Mouse (Mus musculus) gastrocnemius, postnatal 36 days (tissue): ENCODE measurements around the gene Psg16. TPM values are rescaled to one million over a fixed set of nuclear protein-coding genes. Genes with fewer than 3 reads are reported as not detected.
"Not testable (repeated sequence)": the region's sequence is repeated elsewhere in the genome, so short reads cannot be mapped to it uniquely, and the experiment has no call there.

Experiments used
- DNase-seq, 2 experiments: peaks; one replicate each; pipeline ENCODE4 v3.0.0; 2022
- intact Hi-C: fragments of 180-260 bp; cut with DNase I; formaldehyde crosslinking; loops from one replicate; pipeline ENCODE4 v1.15.1; 2025
- total RNA-seq, 2 experiments: library from RNA; stranded (reverse); gene quantifications; 2 replicates each; pipeline ENCODE4 v1.2.3; 2021

Psg16 gene
- total RNA-seq, 2 experiments from 2014 or later = 0.07 to 0.13 TPM

- intact Hi-C loops = no loop called here
- DNase-seq = no peak
Observed at GRCm38 (mm10) chr7:17078076-17078654, 4.3 kb downstream of the Psg16 start.

- DNase-seq = no peak
- intact Hi-C loops = no loop called here
Observed at GRCm38 (mm10) chr7:17082766-17083165, 8.9 kb downstream of the Psg16 start.

GRCm38 (mm10) chr7:17087731-17088130 is 13.9 kb downstream of the Psg16 start:
- intact Hi-C loops = no loop called here
- DNase-seq = no peak

- DNase-seq = no peak
- intact Hi-C loops = no loop called here
Observed at GRCm38 (mm10) chr7:17090058-17090585, 16.3 kb downstream of the Psg16 start.

GRCm38 (mm10) chr7:17091280-17091679 is 17.4 kb downstream of the Psg16 start:
- no peak for DNase-seq
- intact Hi-C loops = no loop called here

GRCm38 (mm10) chr7:17101631-17102030 is 27.8 kb downstream of the Psg16 start:
- intact Hi-C loops, DNase-seq: not testable (repeated sequence)

GRCm38 (mm10) chr7:17135307-17135706 is 61.5 kb downstream of the Psg16 start:
- intact Hi-C loops = no loop called here
- DNase-seq = no peak

GRCm38 (mm10) chr7:17149931-17150330 is 76.1 kb downstream of the Psg16 start, which contains the start of gene Ceacam3:
Ceacam3 (plus strand) TSS chr7:17150282.
- intact Hi-C loops = no loop called here
- DNase-seq = no peak

GRCm38 (mm10) chr7:17155634-17156033 is 81.8 kb downstream of the Psg16 start:
- intact Hi-C loops = no loop called here
- no peak for DNase-seq

- intact Hi-C loops = no loop called here
- DNase-seq = no peak
Observed at GRCm38 (mm10) chr7:17156885-17157677, 83.2 kb downstream of the Psg16 start.

GRCm38 (mm10) chr7:17159011-17159410 is 85.2 kb downstream of the Psg16 start:
- no peak for DNase-seq
- intact Hi-C loops = no loop called here

- intact Hi-C loops = no loop called here
- DNase-seq = no peak
Observed at GRCm38 (mm10) chr7:17171827-17172226, 98.0 kb downstream of the Psg16 start.

Other genes starting within 250 kb of the Psg16 start
- 1 to 10 TPM; 5.1 to 6.5 TPM for gene Prkd2, start 231.1 kb upstream of the Psg16 start, total RNA-seq
- 1 to 10 TPM; 2.0 TPM for gene Dact3, start 198.7 kb upstream of the Psg16 start, total RNA-seq
- gene Gng8, start 182.3 kb upstream of the Psg16 start, total RNA-seq = under 1 TPM in 1 of 2 experiments, not detected in 1; 0.54 TPM
- 1 to 10 TPM; 1.1 to 1.2 TPM for gene Ptgir, start 167.6 kb upstream of the Psg16 start, total RNA-seq
- 100 to 1,000 TPM; 297 to 327 TPM for gene Calm3, start 149.9 kb upstream of the Psg16 start, total RNA-seq
- 1 to 10 TPM; 1.5 to 2.2 TPM for gene Pnmal2, start 129.4 kb upstream of the Psg16 start, total RNA-seq
- not detected for gene Pnmal1, start 114.4 kb upstream of the Psg16 start, total RNA-seq
- gene Gm42372, start 91.0 kb upstream of the Psg16 start, total RNA-seq = not detected
- 1 to 10 TPM; 1.6 to 2.1 TPM for gene Ccdc8, start 81.3 kb upstream of the Psg16 start, total RNA-seq
- gene Ppp5c, start 46.1 kb upstream of the Psg16 start, total RNA-seq = 10 to 100 TPM; 62.4 to 62.7 TPM
- 1 to 10 TPM; 1.2 to 1.3 TPM for gene Hif3a, start 11.6 kb upstream of the Psg16 start, total RNA-seq
- gene Ceacam3, start 76.2 kb downstream of the Psg16 start, total RNA-seq = not detected
- gene Psg29, start 129.4 kb downstream of the Psg16 start, total RNA-seq = not detected